8 mouse cellular contexts compared by ENCODE assay signal in genomic region chr4:35372528-35373212, GRCm38 (mm10).
A peak's percentile ranks its signal among the peaks of the same experiment; 100 is the strongest.
DNase-seq lines count a peak whose midpoint lies in the region; ATAC-seq and TF ChIP-seq lines count a peak whose summit lies in the region.

No protein-coding gene starts in this region.

- peak; percentile 33 for DNase-seq in MEL-GATA-1-ER (ENCODE audit: extremely low read depth, low read depth)
- DNase-seq in c-Kit-positive CD71-negative TER-119-negative erythroid progenitor cells, embryonic 14.5 days (ENCODE audit: low read depth) = peak; percentile 28
- peak; percentile 70 for DNase-seq in layer of hippocampus, adult 9-10 months (ENCODE audit: low spot score)
- DNase-seq in lung, postnatal 0 days (ENCODE audit: low spot score) = peak; percentile 68
- DNase-seq in retina, postnatal 1 day = peak; percentile 83
- peak; percentile 25 for DNase-seq in urinary bladder, adult 2 months (ENCODE audit: low spot score)

- H3K9me3 ChIP-seq in forebrain, embryonic 12.5 days = peaks cover 5% of the 10 kb centered on the region; the same call in 1 of the 2 replicates
- H3K9me3 ChIP-seq in hindbrain, embryonic 12.5 days (replicated peaks) = no peaks in the 10 kb centered on the region
- no peaks in the 10 kb centered on the region for H3K9me3 ChIP-seq in lung, postnatal 0 days (ENCODE audit: low read length)

- WGBS in forebrain, embryonic 12.5 days = 33% methylated on average over 8 of the region's 8 CpGs
- 30% methylated on average over 8 of the region's 8 CpGs for WGBS in hindbrain, embryonic 12.5 days
- WGBS in lung, postnatal 0 days = 22% methylated on average over 8 of the region's 8 CpGs

- no peak overlapping the region for H3K4me2 ChIP-seq in forebrain, embryonic 12.5 days
- peak overlapping the region; percentile 23; the same call in 1 of the 2 replicates for H3K4me2 ChIP-seq in hindbrain, embryonic 12.5 days (replicated peaks)
- H3K4me2 ChIP-seq in lung, postnatal 0 days (replicated peaks; ENCODE audit: low read depth, low read length) = no peak overlapping the region

- TF ChIP-seq CTCF in lung, postnatal 0 days (IDR thresholded peaks at IDR 0.05) = peak; percentile 92

- H3K27ac ChIP-seq in forebrain, embryonic 12.5 days = no peak overlapping the region
- no peak overlapping the region for H3K27ac ChIP-seq in hindbrain, embryonic 12.5 days
- H3K27ac ChIP-seq in lung, postnatal 0 days (ENCODE audit: low read length) = no peak overlapping the region

- H3K36me3 ChIP-seq in forebrain, embryonic 12.5 days (replicated peaks) = no peaks in the 10 kb centered on the region
- H3K36me3 ChIP-seq in hindbrain, embryonic 12.5 days = no peaks in the 10 kb centered on the region
- H3K36me3 ChIP-seq in lung, postnatal 0 days (ENCODE audit: insufficient read depth, low read length) = no peaks in the 10 kb centered on the region

- H3K4me1 ChIP-seq in forebrain, embryonic 12.5 days = peaks cover 10% of the 10 kb centered on the region
- H3K4me1 ChIP-seq in hindbrain, embryonic 12.5 days = 0 out of 2 replicates have a peak, but pooled peaks cover 5% of the 10 kb centered on the region
- H3K4me1 ChIP-seq in lung, postnatal 0 days (ENCODE audit: insufficient read depth, low read depth, low read length) = no peaks in the 10 kb centered on the region

- no peak overlapping the region for H3K4me3 ChIP-seq in forebrain, embryonic 12.5 days (replicated peaks)
- no peak overlapping the region for H3K4me3 ChIP-seq in hindbrain, embryonic 12.5 days
- no peak overlapping the region for H3K4me3 ChIP-seq in lung, postnatal 0 days (ENCODE audit: low read depth, low read length)

- no peak overlapping the region for H3K9ac ChIP-seq in forebrain, embryonic 12.5 days
- no peak overlapping the region for H3K9ac ChIP-seq in hindbrain, embryonic 12.5 days
- no peak overlapping the region for H3K9ac ChIP-seq in lung, postnatal 0 days (replicated peaks; ENCODE audit: low read depth)

- peak; percentile 79 for ATAC-seq in forebrain, embryonic 12.5 days (ENCODE audit: low FRiP score)
- peak; percentile 57 for ATAC-seq in hindbrain, embryonic 12.5 days (ENCODE audit: low FRiP score)
- ATAC-seq in lung, postnatal 0 days = peak; percentile 25; the same call in 1 of the 2 replicates

- TF ChIP-seq EP300 in lung, postnatal 0 days (IDR thresholded peaks at IDR 0.05) = no peak

- H3K27me3 ChIP-seq in forebrain, embryonic 12.5 days = peaks cover 4% of the 10 kb centered on the region; the same call in 1 of the 2 replicates
- H3K27me3 ChIP-seq in hindbrain, embryonic 12.5 days = no peaks in the 10 kb centered on the region
- H3K27me3 ChIP-seq in lung, postnatal 0 days (replicated peaks; ENCODE audit: insufficient read depth, low read length) = no peaks in the 10 kb centered on the region

Comparison
In these comparisons a context has a peak if more than half of its experiments do, and no peak if none do; other contexts are left out.
1. DNase-seq: peak in every context shown above with its lines; median percentile 83 in retina, postnatal 1 day; 70 in layer of hippocampus, adult 9-10 months; 68 in lung, postnatal 0 days; 33 in MEL-GATA-1-ER; 28 in c-Kit-positive CD71-negative TER-119-negative erythroid progenitor cells, embryonic 14.5 days; 25 in urinary bladder, adult 2 months.
2. ATAC-seq: peak in every context shown above with its lines; median percentile 79 in forebrain, embryonic 12.5 days; 57 in hindbrain, embryonic 12.5 days; 25 in lung, postnatal 0 days.